Mouse (Mus musculus) heart, embryonic 16.5 days (tissue): Measurements from ENCODE around the gene Timm29. TPM values are rescaled to one million over a fixed set of nuclear protein-coding genes. Genes with fewer than 3 reads are reported as not detected.
"Not testable (repeated sequence)": the region's sequence is repeated elsewhere in the genome, so short reads cannot be mapped to it uniquely, and the experiment has no call there.

Experiments
- ATAC-seq: fragments of 200-750 bp; cut with Nextera tagmentation; replicated peaks from 2 replicates; pipeline ENCODE4 v1.8.0; 2017; ENCODE audit warnings: moderate number of reproducible peaks; ENCODE audit not compliant: insufficient read depth, low FRiP score; ENCODE audit errors: extremely low read depth
- H3K27ac ChIP-seq: fragments of 300-500 bp; sonication (generic); 2 replicates; pipeline ENCODE4 v1.5.1; 2014; ENCODE audit warnings: mild to moderate bottlenecking, low read length, control low read depth, moderate library complexity
- H3K27me3 ChIP-seq: fragments of 300-500 bp; sonication (generic); 2 replicates; pipeline ENCODE4 v1.6.1; 2014; ENCODE audit warnings: low read length, mixed read lengths; ENCODE audit not compliant: control insufficient read depth, insufficient read depth
- H3K36me3 ChIP-seq: fragments of 300-500 bp; sonication (generic); 2 replicates; pipeline ENCODE4 v1.6.1; 2014; ENCODE audit not compliant: control insufficient read depth, insufficient read depth
- H3K4me1 ChIP-seq: fragments of 300-500 bp; sonication (generic); 2 replicates; pipeline ENCODE4 v1.6.1; 2014; ENCODE audit warnings: low read length, mixed read lengths; ENCODE audit not compliant: control insufficient read depth, insufficient read depth
- H3K4me2 ChIP-seq: fragments of 300-500 bp; sonication (generic); 2 replicates; pipeline ENCODE4 v1.6.1; 2014; ENCODE audit warnings: low read depth, mild to moderate bottlenecking, control low read depth, low read length
- H3K4me3 ChIP-seq: fragments of 300-500 bp; sonication (generic); 2 replicates; pipeline ENCODE4 v1.5.1; 2014; ENCODE audit warnings: mild to moderate bottlenecking, control low read depth, low read length
- H3K9ac ChIP-seq: fragments of 300-500 bp; sonication (generic); 2 replicates; pipeline ENCODE4 v1.6.1; 2014; ENCODE audit warnings: low read length, control low read depth
- H3K9me3 ChIP-seq: fragments of 300-500 bp; sonication (generic); replicated peaks from 2 replicates; pipeline ENCODE4 v1.6.1; 2016; ENCODE audit warnings: low read length; ENCODE audit not compliant: control insufficient read depth
- WGBS: fragments of 180-500 bp; shearing (Covaris S2); extraction: QIAGEN DNeasy Blood & Tissue Kit; methylation state at CpG from one replicate; pipeline ENCODE4 v1.1.7; 2014; 5-methylcytosine and 5-hydroxymethylcytosine counted together
- polyA plus RNA-seq: library from polyadenylated mRNA; unstranded; fragments of >200 nt; fragmentation: Nextera tagmentation; extraction: Ambion mirVana; gene quantifications from 2 replicates; pipeline ENCODE4 v1.2.1, GENCODE M21; 2015

The Timm29 gene
- polyA plus RNA-seq, 1 experiment from 2014 or later = 28.4 TPM

GRCm38 (mm10) chr9:21591831-21592702, 455 bp upstream of the Timm29 start:
- peak overlapping the region; percentile 82 for H3K4me3 ChIP-seq
- H3K27me3 ChIP-seq = no peaks in the 10 kb centered on the region
- peaks cover 33% of the 10 kb centered on the region for H3K36me3 ChIP-seq
- peak overlapping the region; percentile 81 for H3K9ac ChIP-seq
- peak overlapping the region; percentile 99 for H3K4me2 ChIP-seq
- WGBS = 14% methylated on average over 17 of the region's 17 CpGs
- peak overlapping the region; percentile 64 for H3K27ac ChIP-seq
- peaks cover 23% of the 10 kb centered on the region for H3K4me1 ChIP-seq
- ATAC-seq = peak; percentile 41; the same call in 1 of the 2 replicates
- H3K9me3 ChIP-seq = no peaks in the 10 kb centered on the region

GRCm38 (mm10) chr9:21593122-21593721, 700 bp downstream of the Timm29 start:
- WGBS = 1% methylated on average over 65 of the region's 69 CpGs
- Histone ChIP-seq H3K4me1 (peaks cover 23% of the 10 kb centered on the region), H3K27me3 (no peaks in the 10 kb centered on the region), H3K4me3 (peak overlapping the region; percentile 82), H3K9me3 (no peaks in the 10 kb centered on the region), H3K9ac (peak overlapping the region; percentile 88), H3K27ac (peak overlapping the region; percentile 92), H3K36me3 (peaks cover 22% of the 10 kb centered on the region), H3K4me2 (peak overlapping the region; percentile 99)
- peak; percentile 52 for ATAC-seq

- ATAC-seq, H3K9me3 ChIP-seq, H3K27me3 ChIP-seq, H3K9ac ChIP-seq, H3K27ac ChIP-seq: not testable (repeated sequence)
- Histone ChIP-seq H3K4me3 (peak overlapping the region; percentile 82; the same call in 1 of the 2 replicates), H3K4me2 (peak overlapping the region; percentile 99; the same call in 1 of the 2 replicates), H3K4me1 (peaks cover 23% of the 10 kb centered on the region), H3K36me3 (peaks cover 11% of the 10 kb centered on the region)
- WGBS = 90% methylated on average over 8 of the region's 8 CpGs
These were observed 1.8 kb downstream of the Timm29 start for GRCm38 (mm10) chr9:21594350-21594749.

GRCm38 (mm10) chr9:21594838-21595237, 2.3 kb downstream of the Timm29 start:
- H3K36me3 ChIP-seq = peaks cover 6% of the 10 kb centered on the region
- no peaks in the 10 kb centered on the region for H3K27me3 ChIP-seq
- H3K4me3 ChIP-seq = no peak overlapping the region
- H3K4me2 ChIP-seq = no peak overlapping the region
- 82% methylated on average over 2 of the region's 2 CpGs for WGBS
- no peak overlapping the region for H3K9ac ChIP-seq
- ATAC-seq = no peak
- peaks cover 23% of the 10 kb centered on the region for H3K4me1 ChIP-seq
- no peak overlapping the region for H3K27ac ChIP-seq
- no peaks in the 10 kb centered on the region for H3K9me3 ChIP-seq

GRCm38 (mm10) chr9:21598198-21598597, 5.7 kb downstream of the Timm29 start:
- H3K4me3 ChIP-seq = no peak overlapping the region
- 34% methylated on average over 2 of the region's 2 CpGs for WGBS

GRCm38 (mm10) chr9:21600186-21600585, 7.7 kb downstream of the Timm29 start:
- ATAC-seq = no peak
- H3K9ac ChIP-seq = no peak overlapping the region
- peaks cover 5% of the 10 kb centered on the region for H3K36me3 ChIP-seq
- 64% methylated on average over 3 of the region's 3 CpGs for WGBS
- no peaks in the 10 kb centered on the region for H3K27me3 ChIP-seq
- no peak overlapping the region for H3K4me2 ChIP-seq
- no peak overlapping the region for H3K27ac ChIP-seq
- no peak overlapping the region for H3K4me3 ChIP-seq
- no peaks in the 10 kb centered on the region for H3K9me3 ChIP-seq
- no peaks in the 10 kb centered on the region for H3K4me1 ChIP-seq

More at GRCm38 (mm10) chr9:21598198-21598597, 5.7 kb downstream of the Timm29 start:
- no peak for ATAC-seq
- H3K36me3 ChIP-seq = peaks cover 5% of the 10 kb centered on the region
- H3K27ac ChIP-seq = no peak overlapping the region
- H3K4me2 ChIP-seq = no peak overlapping the region
- H3K9ac ChIP-seq = no peak overlapping the region
- H3K27me3 ChIP-seq = no peaks in the 10 kb centered on the region
- peaks cover 16% of the 10 kb centered on the region for H3K4me1 ChIP-seq
- no peaks in the 10 kb centered on the region for H3K9me3 ChIP-seq

- peaks cover 4% of the 10 kb centered on the region for H3K36me3 ChIP-seq
- no peaks in the 10 kb centered on the region for H3K27me3 ChIP-seq
- no peak for ATAC-seq
- H3K9ac ChIP-seq = no peak overlapping the region
- no peak overlapping the region for H3K27ac ChIP-seq
- no peak overlapping the region for H3K4me2 ChIP-seq
- no peaks in the 10 kb centered on the region for H3K9me3 ChIP-seq
- no peaks in the 10 kb centered on the region for H3K4me1 ChIP-seq
- 85% methylated on average over 2 of the region's 2 CpGs for WGBS
- H3K4me3 ChIP-seq = no peak overlapping the region
These were observed 8.6 kb downstream of the Timm29 start for GRCm38 (mm10) chr9:21601073-21601472.

GRCm38 (mm10) chr9:21601722-21602399, 9.3 kb downstream of the Timm29 start:
- ATAC-seq = peak; percentile 61
- Histone ChIP-seq H3K27me3 (no peaks in the 10 kb centered on the region), H3K9me3 (no peaks in the 10 kb centered on the region), H3K9ac (no peak overlapping the region), H3K36me3 (no peaks in the 10 kb centered on the region), H3K27ac (no peak overlapping the region), H3K4me2 (no peak overlapping the region), H3K4me3 (no peak overlapping the region), H3K4me1 (no peaks in the 10 kb centered on the region)
- 47% methylated on average over 10 of the region's 10 CpGs for WGBS
